Comparison of ENCODE assay signal across 19 mouse cellular contexts in the genomic region with DNA sequence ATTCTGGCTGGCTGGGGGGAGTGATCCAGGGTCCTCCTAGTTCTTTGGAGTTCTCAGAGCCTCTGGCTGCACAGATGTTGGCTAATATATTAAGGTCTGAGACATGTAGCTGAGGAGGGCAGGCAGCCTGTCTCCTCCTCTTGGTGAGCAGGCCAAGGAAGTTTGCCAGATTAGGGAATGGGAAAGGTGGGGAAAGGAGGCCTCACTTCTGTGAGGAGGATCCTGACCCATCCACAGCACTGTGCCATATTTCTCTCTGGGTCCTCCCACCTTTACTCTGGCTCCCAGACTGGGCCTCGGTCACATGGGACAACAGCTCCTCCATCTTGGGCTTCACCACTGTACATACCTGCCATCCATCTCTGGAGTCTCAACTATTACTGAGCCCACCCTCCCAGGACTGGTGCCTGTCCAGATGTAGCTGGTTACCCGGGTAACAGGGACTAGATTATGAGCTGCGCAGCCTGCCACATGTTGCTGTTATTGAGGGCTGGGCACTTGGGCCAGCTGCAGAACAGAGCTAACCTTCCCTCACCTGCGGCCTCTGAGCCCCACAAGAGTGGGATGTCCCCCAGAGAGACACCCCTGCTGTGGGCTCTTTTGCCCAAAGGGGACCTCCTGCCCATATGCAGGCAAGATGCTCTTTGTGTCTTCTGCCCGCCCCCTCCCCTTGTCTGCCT.
A peak's percentile ranks its signal among the peaks of the same experiment; 100 is the strongest.
DNase-seq lines count a peak whose midpoint lies in the region; ATAC-seq and TF ChIP-seq lines count a peak whose summit lies in the region.
"Had no signal": no experiment of that assay in that cellular context is flagged by ENCODE, and none has a peak within 500 bp of the region (broad histone marks: within the 10 kb centered on the region; RNA-seq: fewer than 3 reads in every experiment).

No protein-coding gene starts in this region.

- H3K27me3 ChIP-seq in C2C12 (ENCODE audit: control insufficient read depth, insufficient read depth, insufficient read length), result no peaks in the 10 kb centered on the region
- H3K27me3 ChIP-seq in intestine, embryonic 15.5 days (replicated peaks), result no peaks in the 10 kb centered on the region
- H3K27me3 ChIP-seq: embryonic facial prominence, embryonic 13.5 days; limb, embryonic 12.5 days had no signal

- H3K79me2 ChIP-seq in C2C12 (ENCODE audit: control insufficient read depth, insufficient read depth), result peaks cover 16% of the 10 kb centered on the region

- H3K4me1 ChIP-seq in intestine, embryonic 15.5 days (replicated peaks), result peaks cover 16% of the 10 kb centered on the region

- no peak overlapping the region for H3K9ac ChIP-seq in intestine, embryonic 15.5 days
- H3K9ac ChIP-seq: embryonic facial prominence, embryonic 13.5 days; limb, embryonic 12.5 days had no signal

- WGBS in intestine, embryonic 15.5 days, result 73% methylated on average over 5 of the region's 5 CpGs

- DNase-seq in heart, adult 11 months, result peak; percentile 94
- DNase-seq in heart, adult 18-20 months, result no peak
- no peak for DNase-seq in layer of hippocampus, adult 2 months (ENCODE audit: low spot score in 2 of 2)
- no peak for DNase-seq in layer of hippocampus, adult 18-20 months (ENCODE audit: low spot score in 2 of 2)
- no peak for DNase-seq in urinary bladder, postnatal 4 days (ENCODE audit: low spot score in 2 of 2)
- DNase-seq in urinary bladder, postnatal 36 days (ENCODE audit: low spot score in 2 of 2), result no peak
- DNase-seq: adrenal gland, postnatal 14 days; cerebellum, adult 11 months; cerebellum, postnatal 36 days; gastrocnemius, postnatal 10 days; heart, postnatal 14 days; kidney, adult 11 months; layer of hippocampus, postnatal 36 days had no signal

- peak; percentile 25; the same call in 1 of the 2 replicates for ATAC-seq in intestine, embryonic 15.5 days

- H3K36me3 ChIP-seq in C2C12 (ENCODE audit: control insufficient read depth, insufficient read depth), result peaks cover 78% of the 10 kb centered on the region
- peaks cover 5% of the 10 kb centered on the region; the same call in 1 of the 2 replicates for H3K36me3 ChIP-seq in intestine, embryonic 15.5 days
- H3K36me3 ChIP-seq: G1E; limb, embryonic 12.5 days had no signal

- peak overlapping the region; percentile 28; the same call in 1 of the 2 replicates for H3K27ac ChIP-seq in layer of hippocampus, adult 2 months
- peak overlapping the region; percentile 28; the same call in 1 of the 2 replicates for H3K27ac ChIP-seq in intestine, embryonic 15.5 days
- H3K27ac ChIP-seq: limb, embryonic 12.5 days had no signal

- peaks cover 6% of the 10 kb centered on the region for H3K79me3 ChIP-seq in C2C12 (ENCODE audit: low read depth)

- no peak overlapping the region for H3K4me3 ChIP-seq in layer of hippocampus, adult 2 months
- no peak overlapping the region for H3K4me3 ChIP-seq in C2C12 (ENCODE audit: insufficient read depth, poor library complexity, severe bottlenecking)
- no peak overlapping the region for H3K4me3 ChIP-seq in intestine, embryonic 15.5 days (replicated peaks)
- H3K4me3 ChIP-seq: embryonic facial prominence, embryonic 13.5 days; limb, embryonic 12.5 days had no signal

- peak overlapping the region; percentile 29 for H3ac ChIP-seq in C2C12 (ENCODE audit: control insufficient read depth, insufficient read length, low read depth)

- no peaks in the 10 kb centered on the region for H3K9me3 ChIP-seq in intestine, embryonic 15.5 days
- H3K9me3 ChIP-seq: embryonic facial prominence, embryonic 13.5 days; G1E; limb, embryonic 12.5 days had no signal

- no peak overlapping the region for H3K4me2 ChIP-seq in intestine, embryonic 15.5 days (replicated peaks)
- H3K4me2 ChIP-seq: limb, embryonic 12.5 days; midbrain, embryonic 11.5 days had no signal

- TF ChIP-seq CTCF in layer of hippocampus, adult 2 months (conservative IDR thresholded peaks at IDR 0.05), result no peak
- no peak for TF ChIP-seq CTCF in C2C12 (IDR thresholded peaks at IDR 0.05; ENCODE audit: control insufficient read depth, insufficient read depth, insufficient read length)

TF ChIP-seq in C2C12, 6 proteins besides CTCF, POLR2A, EP300 and RAD21:
- TF ChIP-seq MYOD1 (IDR thresholded peaks at IDR 0.05; ENCODE audit: control insufficient read depth, insufficient read length, low read depth), result no peak
- TF ChIP-seq MAX (IDR thresholded peaks at IDR 0.05), result no peak
- TF ChIP-seq MYOG (IDR thresholded peaks at IDR 0.05; ENCODE audit: control insufficient read depth, extremely low read depth, insufficient read length), result no peak
- no peak for TF ChIP-seq CEBPB (IDR thresholded peaks at IDR 0.05; ENCODE audit: low read depth)
- no peak for TF ChIP-seq USF1 (IDR thresholded peaks at IDR 0.05; ENCODE audit: low read depth)
- no peak for TF ChIP-seq FOSL1 (IDR thresholded peaks at IDR 0.05; ENCODE audit: insufficient read depth, low read length, poor library complexity, severe bottlenecking)
TF ChIP-seq in C2C12: peak in this region for 0.
